Mouse (Mus musculus): ENCODE data around the gene Plagl1.

DNA sequence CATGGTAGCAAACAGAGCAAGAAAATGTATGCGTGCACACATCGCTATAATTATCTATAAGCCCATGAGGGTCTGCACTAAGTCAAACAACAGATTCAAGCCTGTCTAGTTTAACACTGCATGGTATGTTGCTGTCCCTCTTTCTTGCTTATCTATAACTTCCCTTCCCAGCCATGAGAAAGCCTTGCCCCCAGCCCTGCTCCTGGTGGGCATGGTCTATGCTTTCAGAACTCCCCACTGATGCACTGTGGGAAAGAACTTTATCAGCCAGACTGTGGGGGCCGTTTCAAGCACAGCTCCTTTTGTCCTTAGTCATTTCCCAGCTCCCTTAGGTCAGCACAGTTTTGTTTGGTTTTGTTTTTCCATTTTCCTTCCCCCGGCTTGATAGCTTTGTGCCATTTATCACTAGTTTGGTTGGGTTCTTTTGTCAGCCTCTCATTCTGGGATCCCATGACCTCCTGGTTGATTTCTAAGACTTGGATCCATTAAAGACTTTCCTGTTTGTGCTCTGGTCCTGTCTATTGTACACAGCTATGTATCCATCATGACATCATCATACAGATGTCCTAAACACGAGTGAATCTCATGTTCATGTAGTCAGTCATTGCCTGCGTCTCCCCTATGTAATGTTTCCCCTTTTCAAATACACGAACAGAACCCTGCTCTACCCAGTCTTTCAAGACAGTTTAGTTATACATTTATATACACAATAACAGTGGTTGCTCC is 16.7 kb downstream of the Plagl1 start:
- no peak for TF ChIP-seq CTCF (IDR thresholded peaks at IDR 0.05; ENCODE audit: low read depth)
- no peak for TF ChIP-seq EP300 (IDR thresholded peaks at IDR 0.05; ENCODE audit: low read depth)
